Mouse (Mus musculus): ENCODE results near the gene Rab40c. TPM values are rescaled to one million over a fixed set of nuclear protein-coding genes. Genes with fewer than 3 reads are reported as not detected.

The Rab40c gene
- polyA plus RNA-seq, 1 experiment from 2014 or later, result 13.7 TPM

DNA sequence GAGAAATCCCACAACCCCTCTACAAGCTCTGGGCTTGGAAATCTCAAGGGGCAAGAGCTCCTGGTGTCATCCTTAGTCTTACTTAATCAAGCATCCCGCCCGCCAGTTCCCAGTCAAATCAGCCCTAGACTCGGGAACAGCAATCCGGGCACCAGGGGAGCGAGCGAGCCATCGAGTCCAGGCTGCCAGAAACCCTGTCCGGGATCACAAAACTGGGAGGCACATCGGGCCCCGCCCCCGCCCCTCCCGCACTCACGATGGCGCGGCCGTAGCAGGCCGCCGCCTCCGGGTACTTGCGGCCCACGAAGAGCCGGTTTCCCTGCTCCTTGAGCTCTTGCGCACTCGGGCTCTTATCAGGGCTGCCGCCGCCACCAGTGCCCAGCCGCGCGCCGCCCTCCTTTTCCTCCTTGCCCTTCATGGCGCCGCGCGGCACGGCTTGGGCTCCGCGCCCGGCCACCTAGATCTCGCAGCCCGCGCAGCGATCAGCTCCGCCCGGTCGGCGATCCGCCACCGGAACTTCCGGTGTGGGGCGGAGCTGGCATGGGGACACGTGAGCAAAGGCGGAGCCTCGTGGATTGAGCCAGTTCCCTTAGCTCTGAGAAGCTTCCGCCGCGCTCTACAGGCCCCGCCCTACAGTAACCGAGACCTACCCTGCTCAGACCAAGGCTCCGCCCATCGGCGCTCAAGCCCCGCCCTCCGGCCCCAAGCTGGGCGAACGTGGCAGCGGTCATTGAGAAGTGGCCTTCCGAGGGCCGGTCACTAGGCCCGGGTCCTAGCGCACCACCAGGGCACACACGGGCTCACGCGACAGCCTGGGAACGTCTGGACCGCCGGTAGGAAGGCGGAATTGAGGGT, 86.9 kb downstream of the Rab40c start:
- Histone ChIP-seq H3K79me2 (ENCODE audit: inconsistent target) (peaks cover 65% of the 10 kb centered on the region), H3K4me3 (ENCODE audit: inconsistent target) (peak overlapping the region; percentile 77), H3K36me3 (ENCODE audit: inconsistent target) (peaks cover 8% of the 10 kb centered on the region; the same call in 1 of the 2 replicates), H3K27ac (peak overlapping the region; percentile 92)
- under 1% methylated on average over 68 of the region's 77 CpGs for WGBS (ENCODE audit: missing documents)

Other genes starting within 250 kb of the Rab40c start
- not detected in 3 replicates for gene Gng13, start 202.6 kb downstream of the Rab40c start, polyA plus RNA-seq (2018)
- 0.80 to 5.9 TPM (median 1.1 TPM) in 3 replicates for gene Chtf18, start 192.3 kb downstream of the Rab40c start, polyA plus RNA-seq (2018)
- 5.9 to 11.6 TPM (median 7.3 TPM) in 3 replicates for gene Rpusd1, start 192.1 kb downstream of the Rab40c start, polyA plus RNA-seq (2018)
- not detected in 3 replicates for gene Mslnl, start 183.7 kb downstream of the Rab40c start, polyA plus RNA-seq (2018)
- not detected in 3 replicates for gene Msln, start 165.3 kb downstream of the Rab40c start, polyA plus RNA-seq (2018)
- gene Narfl, start 146.0 kb downstream of the Rab40c start, polyA plus RNA-seq (2018), result 19.4 to 20.9 TPM (median 19.5 TPM) in 3 replicates
- 10.9 to 28.1 TPM (median 26.5 TPM) in 3 replicates for gene Haghl, start 134.1 kb downstream of the Rab40c start, polyA plus RNA-seq (2018)
- not detected in 3 replicates for gene Ccdc78, start 133.1 kb downstream of the Rab40c start, polyA plus RNA-seq (2018)
- 12.9 to 59.3 TPM (median 54.8 TPM) in 3 replicates for gene Fam173a, start 126.8 kb downstream of the Rab40c start, polyA plus RNA-seq (2018)
- not detected in 3 replicates for gene AC134908.4, start 124.1 kb downstream of the Rab40c start, polyA plus RNA-seq (2018)
- 3.0 to 22.9 TPM (median 8.0 TPM) in 3 replicates for gene Metrn, start 122.6 kb downstream of the Rab40c start, polyA plus RNA-seq (2018)
- gene Fbxl16, start 110.6 kb downstream of the Rab40c start, polyA plus RNA-seq (2018), result 0.13 to 0.33 TPM (median 0.32 TPM) in 3 replicates
- 8.8 to 13.8 TPM (median 9.0 TPM) in 3 replicates for gene Wdr24, start 96.1 kb downstream of the Rab40c start, polyA plus RNA-seq (2018)
- 15.2 to 28.3 TPM (median 18.9 TPM) in 3 replicates for gene Jmjd8, start 90.9 kb downstream of the Rab40c start, polyA plus RNA-seq (2018)
- 74.2 to 109 TPM (median 78.5 TPM) in 3 replicates for gene Stub1, start 86.3 kb downstream of the Rab40c start, polyA plus RNA-seq (2018)
- gene Rhbdl1, start 82.4 kb downstream of the Rab40c start, polyA plus RNA-seq (2018), result 0.16 to 0.97 TPM in 2 of 3 replicates, not detected in the other
- gene Gm20683, start 78.0 kb downstream of the Rab40c start, polyA plus RNA-seq (2018), result 0.09 to 1.1 TPM (median 0.43 TPM) in 3 replicates
- gene Rhot2, start 74.9 kb downstream of the Rab40c start, polyA plus RNA-seq (2018), result 20.6 to 24.8 TPM (median 22.4 TPM) in 3 replicates
- gene Wdr90, start 58.2 kb downstream of the Rab40c start, polyA plus RNA-seq (2018), result 1.5 to 2.9 TPM (median 2.5 TPM) in 3 replicates
- gene Mcrip2, start 51.0 kb downstream of the Rab40c start, polyA plus RNA-seq (2018), result 5.6 to 15.2 TPM (median 7.1 TPM) in 3 replicates
- 3.3 to 5.5 TPM (median 5.2 TPM) in 3 replicates for gene Mettl26, start 44.7 kb downstream of the Rab40c start, polyA plus RNA-seq (2018)
- gene Wfikkn1, start 38.9 kb downstream of the Rab40c start, polyA plus RNA-seq (2018), result 0.13 to 0.32 TPM (median 0.20 TPM) in 3 replicates
- 33.1 to 43.2 TPM (median 35.1 TPM) in 3 replicates for gene Pigq, start 25.2 kb upstream of the Rab40c start, polyA plus RNA-seq (2018)
- gene Nhlrc4, start 25.2 kb upstream of the Rab40c start, polyA plus RNA-seq (2018), result not detected in 3 replicates
- gene A930017K11Rik, start 32.8 kb upstream of the Rab40c start, polyA plus RNA-seq (2018), result not detected in 3 replicates
- gene Capn15, start 66.1 kb upstream of the Rab40c start, polyA plus RNA-seq (2018), result 5.2 to 13.5 TPM (median 5.9 TPM) in 3 replicates
- 5.3 to 7.6 TPM (median 6.3 TPM) in 3 replicates for gene Rab11fip3, start 149.8 kb upstream of the Rab40c start, polyA plus RNA-seq (2018)
- gene Decr2, start 170.6 kb upstream of the Rab40c start, polyA plus RNA-seq (2018), result 19.8 to 24.2 TPM (median 23.4 TPM) in 3 replicates
- 16.3 to 30.7 TPM (median 17.2 TPM) in 3 replicates for gene Nme4, start 175.9 kb upstream of the Rab40c start, polyA plus RNA-seq (2018)
- 35.3 to 45.1 TPM (median 37.7 TPM) in 3 replicates for gene Tmem8, start 193.6 kb upstream of the Rab40c start, polyA plus RNA-seq (2018)
- gene Mrpl28, start 203.8 kb upstream of the Rab40c start, polyA plus RNA-seq (2018), result 35.9 to 74.0 TPM (median 71.9 TPM) in 3 replicates
- 25.1 to 76.5 TPM (median 25.8 TPM) in 3 replicates for gene Axin1, start 219.0 kb upstream of the Rab40c start, polyA plus RNA-seq (2018)

Data from macrophage (primary cell).